Mouse (Mus musculus): ENCODE results near the gene Ptbp1. TPM values are rescaled to one million over a fixed set of nuclear protein-coding genes. Genes with fewer than 3 reads are reported as not detected.

Gene Ptbp1
- total and polyA plus RNA-seq, 3 experiments: 43.9 to 51.8 (median 47.5) TPM

GRCm38 (mm10) chr10:79836918-79837317 is 17.3 kb upstream of the Ptbp1 start:
- no peak for DNase-seq
- Histone ChIP-seq H3K4me1 (ENCODE audit: control insufficient read depth, insufficient read depth, low read length) (peaks cover 7% of the 10 kb centered on the region), H3K36me3 (ENCODE audit: control insufficient read depth, insufficient read depth, low read length) (no peaks in the 10 kb centered on the region), H3K4me3 (no peak overlapping the region), H3K27me3 (ENCODE audit: control insufficient read depth, insufficient read depth, low read length) (no peaks in the 10 kb centered on the region), H3K79me2 (replicated peaks; ENCODE audit: control insufficient read depth, insufficient read depth, low read length) (no peaks in the 10 kb centered on the region), H3K27ac (no peak overlapping the region), H3K9ac (ENCODE audit: low read depth, low read length) (no peak overlapping the region)
- intact Hi-C loops (cut with DNase I): no loop called here
- WGBS: 96% methylated on average over 3 of the region's 3 CpGs
- TF ChIP-seq CTCF (IDR thresholded peaks at IDR 0.05) (peak; percentile 44), POLR2A (IDR thresholded peaks at IDR 0.05; ENCODE audit: insufficient read depth, low read depth, low read length) (no peak), EP300 (IDR thresholded peaks at IDR 0.05; ENCODE audit: insufficient read depth, low read depth, low read length) (no peak)

GRCm38 (mm10) chr10:79838151-79838550 is 16.1 kb upstream of the Ptbp1 start:
- H3K27ac ChIP-seq: peak overlapping the region; percentile 34
- peak in 1 of 2 experiments; percentile 23 for DNase-seq

DNA sequence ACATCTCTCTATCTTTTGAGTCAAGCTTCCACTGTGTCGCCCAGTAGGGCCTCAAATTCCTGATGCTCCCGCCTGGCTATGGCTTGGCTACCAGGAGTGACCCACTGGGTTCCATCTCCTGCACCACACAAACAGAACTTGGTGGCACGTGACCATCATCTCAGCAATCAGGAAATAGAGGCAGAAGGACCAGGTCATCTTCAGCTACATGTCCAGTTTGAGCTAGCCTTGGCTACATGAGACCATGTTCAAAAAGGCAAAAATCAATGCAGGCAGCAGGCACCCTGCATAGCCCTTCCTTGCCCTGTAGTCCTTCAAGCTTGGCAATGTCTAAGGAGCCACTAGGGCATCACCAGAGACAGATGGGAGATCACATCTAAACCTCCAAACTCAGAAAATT is 14.1 kb upstream of the Ptbp1 start:
- Histone ChIP-seq H3K27ac (peak overlapping the region; percentile 93), H3K4me1 (ENCODE audit: control insufficient read depth, insufficient read depth, low read length) (peaks cover 7% of the 10 kb centered on the region), H3K27me3 (ENCODE audit: control insufficient read depth, insufficient read depth, low read length) (no peaks in the 10 kb centered on the region), H3K9ac (ENCODE audit: low read depth, low read length) (no peak overlapping the region), H3K79me2 (replicated peaks; ENCODE audit: control insufficient read depth, insufficient read depth, low read length) (no peaks in the 10 kb centered on the region), H3K4me3 (no peak overlapping the region; the same call in 1 of the 2 replicates), H3K36me3 (ENCODE audit: control insufficient read depth, insufficient read depth, low read length) (no peaks in the 10 kb centered on the region)
- intact Hi-C loops (cut with DNase I): loop anchor here (1.0 kb wide), 1 partner anchor 12 kb away; no protein-coding TSS in a partner anchor
- 93% methylated on average over 3 of the region's 3 CpGs for WGBS
- no peak for DNase-seq
- TF ChIP-seq EP300 (IDR thresholded peaks at IDR 0.05; ENCODE audit: insufficient read depth, low read depth, low read length) (no peak), POLR2A (IDR thresholded peaks at IDR 0.05; ENCODE audit: insufficient read depth, low read depth, low read length) (no peak), CTCF (IDR thresholded peaks at IDR 0.05) (no peak)

More at GRCm38 (mm10) chr10:79838151-79838550, 16.1 kb upstream of the Ptbp1 start:
- Histone ChIP-seq H3K79me2 (replicated peaks; ENCODE audit: control insufficient read depth, insufficient read depth, low read length) (no peaks in the 10 kb centered on the region), H3K36me3 (ENCODE audit: control insufficient read depth, insufficient read depth, low read length) (no peaks in the 10 kb centered on the region), H3K27me3 (ENCODE audit: control insufficient read depth, insufficient read depth, low read length) (no peaks in the 10 kb centered on the region), H3K4me1 (ENCODE audit: control insufficient read depth, insufficient read depth, low read length) (peaks cover 7% of the 10 kb centered on the region), H3K9ac (ENCODE audit: low read depth, low read length) (no peak overlapping the region), H3K4me3 (no peak overlapping the region)
- TF ChIP-seq EP300 (IDR thresholded peaks at IDR 0.05; ENCODE audit: insufficient read depth, low read depth, low read length) (no peak), POLR2A (IDR thresholded peaks at IDR 0.05; ENCODE audit: insufficient read depth, low read depth, low read length) (no peak), CTCF (IDR thresholded peaks at IDR 0.05) (no peak)
- 24% methylated on average over 2 of the region's 2 CpGs for WGBS
- intact Hi-C loops (cut with DNase I): no loop called here

- 0 out of 2 replicates have a peak, but pooled peaks have one; percentile 36 for TF ChIP-seq EP300 (IDR thresholded peaks at IDR 0.05; ENCODE audit: insufficient read depth, low read depth, low read length)
- TF ChIP-seq CTCF (IDR thresholded peaks at IDR 0.05): peak; percentile 46
- peak; percentile 92 for TF ChIP-seq POLR2A (IDR thresholded peaks at IDR 0.05; ENCODE audit: insufficient read depth, low read depth, low read length)
- peaks cover 7% of the 10 kb centered on the region for H3K4me1 ChIP-seq (ENCODE audit: control insufficient read depth, insufficient read depth, low read length)
- H3K4me3 ChIP-seq: peak overlapping the region; percentile 60
- H3K9ac ChIP-seq (ENCODE audit: low read depth, low read length): peak overlapping the region; percentile 62
- H3K27me3 ChIP-seq (ENCODE audit: control insufficient read depth, insufficient read depth, low read length): no peaks in the 10 kb centered on the region
- intact Hi-C loops (cut with DNase I): loop anchor here (1.0 kb wide), 1 partner anchor 11 kb away; no protein-coding TSS in a partner anchor
- no peaks in the 10 kb centered on the region for H3K36me3 ChIP-seq (ENCODE audit: control insufficient read depth, insufficient read depth, low read length)
- peak overlapping the region; percentile 93 for H3K27ac ChIP-seq
- DNase-seq: peak; percentile 70 to 75
- under 1% methylated on average over 24 of the region's 24 CpGs for WGBS
- no peaks in the 10 kb centered on the region for H3K79me2 ChIP-seq (replicated peaks; ENCODE audit: control insufficient read depth, insufficient read depth, low read length)
Observed at GRCm38 (mm10) chr10:79840644-79841551, 13.3 kb upstream of the Ptbp1 start.

DNA sequence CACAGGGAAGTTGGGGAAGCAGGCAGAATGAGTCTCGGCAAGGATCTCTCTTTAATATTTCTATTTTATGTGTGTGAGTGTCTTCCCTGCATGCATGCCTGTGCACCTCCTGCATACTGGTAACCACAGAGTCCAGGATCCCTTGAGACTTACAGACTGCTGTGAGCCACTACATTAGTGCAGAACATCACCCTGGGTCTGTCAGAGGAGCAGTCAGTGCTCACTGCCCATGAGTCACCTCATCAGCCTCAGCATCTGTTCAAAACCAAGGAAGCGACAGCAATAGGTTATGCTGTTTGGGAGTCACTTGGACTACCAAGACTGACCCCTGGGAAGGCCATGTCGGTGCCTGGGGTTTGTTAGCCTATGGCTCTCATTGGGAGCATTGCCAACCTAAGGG is 11.9 kb upstream of the Ptbp1 start:
- intact Hi-C loops (cut with DNase I): no loop called here
- Histone ChIP-seq H3K4me1 (ENCODE audit: control insufficient read depth, insufficient read depth, low read length) (peaks cover 7% of the 10 kb centered on the region), H3K27me3 (ENCODE audit: control insufficient read depth, insufficient read depth, low read length) (no peaks in the 10 kb centered on the region), H3K36me3 (ENCODE audit: control insufficient read depth, insufficient read depth, low read length) (no peaks in the 10 kb centered on the region), H3K27ac (no peak overlapping the region; the same call in 1 of the 2 replicates), H3K79me2 (replicated peaks; ENCODE audit: control insufficient read depth, insufficient read depth, low read length) (no peaks in the 10 kb centered on the region), H3K4me3 (no peak overlapping the region), H3K9ac (ENCODE audit: low read depth, low read length) (no peak overlapping the region)
- 76% methylated on average over 3 of the region's 3 CpGs for WGBS
- TF ChIP-seq POLR2A (IDR thresholded peaks at IDR 0.05; ENCODE audit: insufficient read depth, low read depth, low read length) (no peak), EP300 (IDR thresholded peaks at IDR 0.05; ENCODE audit: insufficient read depth, low read depth, low read length) (no peak), CTCF (IDR thresholded peaks at IDR 0.05) (no peak)
- DNase-seq: no peak

DNA sequence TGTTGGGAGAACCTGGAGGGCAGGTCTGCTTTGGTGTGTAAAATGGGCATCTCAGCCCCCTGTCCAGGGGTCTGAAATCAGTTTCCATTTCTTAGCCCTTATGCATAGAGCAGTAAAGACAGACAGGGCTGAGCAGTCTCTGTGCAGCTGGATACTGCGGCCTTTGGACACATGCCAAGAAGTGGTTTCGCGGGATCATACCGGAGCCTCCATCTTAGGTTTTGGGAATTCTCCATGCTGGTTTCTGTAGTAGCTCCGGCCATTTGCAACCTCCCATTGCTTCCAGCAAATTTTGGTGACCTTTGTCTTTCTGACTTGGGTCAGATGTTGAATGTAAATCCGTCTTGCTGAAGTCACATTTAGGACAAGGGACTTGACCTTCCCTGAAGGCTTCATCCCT is 10.8 kb upstream of the Ptbp1 start:
- intact Hi-C loops (cut with DNase I): no loop called here
- Histone ChIP-seq H3K27ac (no peak overlapping the region), H3K4me3 (no peak overlapping the region), H3K27me3 (ENCODE audit: control insufficient read depth, insufficient read depth, low read length) (no peaks in the 10 kb centered on the region), H3K9ac (ENCODE audit: low read depth, low read length) (no peak overlapping the region), H3K79me2 (replicated peaks; ENCODE audit: control insufficient read depth, insufficient read depth, low read length) (no peaks in the 10 kb centered on the region), H3K36me3 (ENCODE audit: control insufficient read depth, insufficient read depth, low read length) (no peaks in the 10 kb centered on the region), H3K4me1 (ENCODE audit: control insufficient read depth, insufficient read depth, low read length) (peaks cover 4% of the 10 kb centered on the region; the same call in 1 of the 2 replicates)
- no peak for DNase-seq
- 45% methylated on average over 6 of the region's 6 CpGs for WGBS
- TF ChIP-seq POLR2A (IDR thresholded peaks at IDR 0.05; ENCODE audit: insufficient read depth, low read depth, low read length) (no peak), EP300 (IDR thresholded peaks at IDR 0.05; ENCODE audit: insufficient read depth, low read depth, low read length) (no peak), CTCF (IDR thresholded peaks at IDR 0.05) (no peak)

All from heart, adult 2 months (tissue).